Mouse (Mus musculus) neural tube, embryonic 10.5 days (tissue): ENCODE measurements at regions not wholly inside any gene's neighbourhood (a gene's known extent, or its start where the extent isn't known, plus 50 kb on each side); places are given as distances from the start of the nearest gene placed in this dataset.

Experiments used
- DNase-seq: peaks from one replicate; pipeline ENCODE4 v3.0.0-alpha.2; 2017; ENCODE audit warnings: low spot score; ENCODE audit errors: extremely low spot score

GRCm38 (mm10) chr7:129048023-129048422 lies 208.8 kb upstream of the Plpp4 start:
- no peak for DNase-seq

- no peak for DNase-seq
Measured at GRCm38 (mm10) chr7:129049726-129050125, 207.1 kb upstream of the Plpp4 start.

- no peak for DNase-seq
Measured at GRCm38 (mm10) chr7:129050675-129051074, 206.2 kb upstream of the Plpp4 start.

- no peak for DNase-seq
Measured at GRCm38 (mm10) chr7:129066891-129067290, 189.9 kb upstream of the Plpp4 start.

- no peak for DNase-seq
Measured at GRCm38 (mm10) chr7:129068137-129068536, 188.7 kb upstream of the Plpp4 start.

- no peak for DNase-seq
Measured at GRCm38 (mm10) chr7:129079786-129080185, 177.0 kb upstream of the Plpp4 start.

- no peak for DNase-seq
Measured at GRCm38 (mm10) chr7:129091441-129091840, 165.4 kb upstream of the Plpp4 start.

GRCm38 (mm10) chr7:129096374-129097069 lies 160.3 kb upstream of the Plpp4 start:
- DNase-seq, result no peak

- no peak for DNase-seq
Measured at GRCm38 (mm10) chr7:129102437-129102836, 154.4 kb upstream of the Plpp4 start.

- no peak for DNase-seq
Measured at GRCm38 (mm10) chr7:129134176-129134575, 122.7 kb upstream of the Plpp4 start.

- DNase-seq, result no peak
Measured at GRCm38 (mm10) chr7:129134661-129135215, 122.1 kb upstream of the Plpp4 start.

- no peak for DNase-seq
Measured at GRCm38 (mm10) chr7:129137303-129137990, 119.4 kb upstream of the Plpp4 start.

- DNase-seq, result no peak
Measured at GRCm38 (mm10) chr7:129141942-129142598, 114.8 kb upstream of the Plpp4 start.

GRCm38 (mm10) chr7:129142599-129142949 lies 114.3 kb upstream of the Plpp4 start:
- DNase-seq, result no peak

- no peak for DNase-seq
Measured at GRCm38 (mm10) chr7:129155577-129155976, 101.3 kb upstream of the Plpp4 start.

GRCm38 (mm10) chr7:129169971-129170370 lies 86.9 kb upstream of the Plpp4 start:
- no peak for DNase-seq

GRCm38 (mm10) chr7:129190933-129191332 lies 65.9 kb upstream of the Plpp4 start:
- DNase-seq, result no peak

- DNase-seq, result no peak
Measured at GRCm38 (mm10) chr7:129207029-129207428, 49.8 kb upstream of the Plpp4 start.
